Mouse (Mus musculus) spleen, adult 2 months (tissue): ENCODE data around the gene Cdh23.

Experiments used
- CTCF ChIP-seq: fragments of 200-500 bp; IDR thresholded peaks from 2 replicates; pipeline ENCODE4 v1.5.1; 2011; ENCODE audit warnings: mild to moderate bottlenecking, inconsistent platforms; ENCODE audit not compliant: insufficient read depth, insufficient read length, insufficient replicate concordance; ENCODE audit errors: extremely low read depth
- POLR2A ChIP-seq: fragments of 200-500 bp; IDR thresholded peaks from 2 replicates; pipeline ENCODE4 v1.6.1; 2011; ENCODE audit warnings: low read depth, low read length, inconsistent platforms

DNA sequence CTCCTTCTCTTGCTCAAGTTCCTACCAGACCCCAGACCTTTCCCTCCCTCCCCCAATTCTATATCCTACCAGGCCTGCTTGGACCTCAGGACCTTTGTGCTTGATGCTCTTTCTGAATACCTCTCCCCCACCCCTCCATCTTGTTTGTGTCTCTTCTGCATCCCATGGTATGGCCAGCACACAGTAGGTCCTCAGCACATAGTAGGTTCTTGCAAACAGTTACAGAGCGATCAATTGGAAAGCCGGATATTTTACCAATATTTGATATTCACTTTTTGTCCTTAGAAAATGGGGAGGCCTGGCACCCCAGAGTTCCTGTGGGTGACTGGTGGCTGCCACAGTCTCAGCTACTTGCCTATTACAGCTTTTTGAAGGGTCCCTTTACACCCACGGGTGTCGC lies 361.3 kb downstream of the Cdh23 start:
- no peak for TF ChIP-seq CTCF
- no peak for TF ChIP-seq POLR2A
